Mouse (Mus musculus) telencephalon, adult 2 months (tissue): Measurements from ENCODE around the gene Zfp207.
"Not testable (repeated sequence)": the region's sequence is repeated elsewhere in the genome, so short reads cannot be mapped to it uniquely, and the experiment has no call there.

Experiments used
- DNase-seq: peaks from one replicate; pipeline ENCODE4 v3.0.0-alpha.2; 2011; ENCODE audit warnings: low read depth, low spot score

Gene Zfp207

GRCm38 (mm10) chr11:80383019-80383625 is at the start of gene Zfp207:
Zfp207 (plus strand) TSS chr11:80383279.
- peak; percentile 95 for DNase-seq

- no peak for DNase-seq
These were observed 47.3 kb upstream of the Zfp207 start for GRCm38 (mm10) chr11:80335609-80336350.

DNA sequence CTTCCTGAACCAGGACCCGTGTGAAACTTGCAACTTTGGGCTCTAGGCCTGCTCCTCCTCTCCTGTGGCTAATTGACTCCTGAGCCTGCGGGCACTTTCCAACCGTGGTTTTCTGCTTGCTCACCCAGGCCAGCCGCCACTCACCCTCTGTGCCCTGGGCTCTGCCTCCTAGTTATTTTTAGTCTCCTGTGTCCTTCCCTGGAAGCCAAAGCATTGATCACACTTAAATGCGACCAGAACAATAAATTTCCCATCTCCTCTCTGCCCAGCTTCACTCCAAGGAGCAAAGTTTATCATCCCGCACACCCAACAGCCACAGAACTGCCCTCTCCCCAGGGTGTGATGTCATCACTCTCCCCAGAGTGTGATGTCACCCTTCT is 46.7 kb upstream of the Zfp207 start:
- DNase-seq = no peak

DNA sequence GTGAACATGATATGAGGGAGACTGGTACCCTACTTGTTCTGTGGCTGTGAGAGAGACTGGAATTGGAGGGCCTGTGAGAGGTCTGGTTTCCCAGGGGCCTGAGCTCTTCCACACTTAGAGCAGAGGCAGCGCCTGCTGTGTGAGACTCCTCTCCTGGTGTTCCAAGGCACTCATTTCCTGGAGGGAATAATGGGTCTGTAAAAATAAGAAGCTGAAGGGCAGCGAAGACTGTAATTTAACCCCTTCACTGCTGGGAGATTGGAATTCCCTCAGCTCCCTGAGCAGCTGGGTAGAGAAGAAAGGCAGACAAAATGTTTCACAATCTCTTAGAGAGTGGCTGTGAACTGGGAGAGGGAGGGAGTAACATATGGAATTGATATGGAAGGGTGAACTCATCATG is 40.6 kb upstream of the Zfp207 start:
- no peak for DNase-seq

- peak; percentile 45 for DNase-seq
These were observed 31.1 kb upstream of the Zfp207 start for GRCm38 (mm10) chr11:80351832-80352430.

GRCm38 (mm10) chr11:80354832-80355231 is 28.2 kb upstream of the Zfp207 start:
- DNase-seq = no peak

DNA sequence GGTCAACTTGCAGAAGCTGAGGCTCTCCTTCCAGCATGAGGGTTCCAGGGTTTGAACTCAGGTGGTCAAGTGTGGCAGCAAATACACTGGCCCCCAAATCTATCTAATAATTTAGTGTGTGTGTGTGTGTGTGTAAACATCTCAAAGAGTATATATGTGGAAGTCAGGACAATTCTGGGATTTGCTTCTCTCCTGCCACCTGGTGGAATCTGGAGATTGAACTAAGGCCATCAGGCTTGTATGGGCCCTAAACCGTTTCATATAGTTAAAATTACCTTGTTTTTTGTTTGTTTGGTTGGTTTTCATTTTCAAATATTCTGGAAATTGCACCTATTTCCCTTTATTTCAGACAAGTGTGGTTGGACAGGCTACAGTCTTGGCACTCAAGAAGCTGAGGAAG is 14.1 kb upstream of the Zfp207 start:
- no peak for DNase-seq

- DNase-seq = no peak
These were observed 6.4 kb upstream of the Zfp207 start for GRCm38 (mm10) chr11:80376651-80377050.

GRCm38 (mm10) chr11:80377712-80378451 is 5.2 kb upstream of the Zfp207 start, which contains the start of gene 5730455P16Rik:
5730455P16Rik (minus strand) TSS chr11:80378034.
- peak; percentile 70 for DNase-seq

GRCm38 (mm10) chr11:80378452-80379068 is 4.5 kb upstream of the Zfp207 start:
- not testable (repeated sequence) for DNase-seq

GRCm38 (mm10) chr11:80379184-80379583 is 3.9 kb upstream of the Zfp207 start:
- DNase-seq = not testable (repeated sequence)

DNA sequence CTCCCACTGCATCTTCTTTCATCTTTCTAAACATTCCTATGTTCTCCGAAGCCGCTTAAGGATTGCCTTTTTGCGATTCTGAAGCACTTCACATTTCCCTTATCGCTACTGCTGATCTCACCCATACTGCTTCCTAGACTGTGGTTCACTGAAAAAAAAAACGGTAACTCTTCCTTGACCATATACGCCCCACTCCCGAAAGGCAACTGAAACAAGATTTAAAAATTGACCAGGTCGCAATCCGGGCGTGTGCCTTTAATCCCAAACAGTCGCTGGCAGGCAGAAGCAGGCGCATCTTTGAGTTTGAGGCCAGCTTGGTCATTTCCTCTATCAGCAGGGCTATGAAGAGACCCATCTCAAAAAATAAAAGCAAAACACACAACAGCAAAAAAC is 457 bp upstream of the Zfp207 start:
- DNase-seq = peak; percentile 33

DNA sequence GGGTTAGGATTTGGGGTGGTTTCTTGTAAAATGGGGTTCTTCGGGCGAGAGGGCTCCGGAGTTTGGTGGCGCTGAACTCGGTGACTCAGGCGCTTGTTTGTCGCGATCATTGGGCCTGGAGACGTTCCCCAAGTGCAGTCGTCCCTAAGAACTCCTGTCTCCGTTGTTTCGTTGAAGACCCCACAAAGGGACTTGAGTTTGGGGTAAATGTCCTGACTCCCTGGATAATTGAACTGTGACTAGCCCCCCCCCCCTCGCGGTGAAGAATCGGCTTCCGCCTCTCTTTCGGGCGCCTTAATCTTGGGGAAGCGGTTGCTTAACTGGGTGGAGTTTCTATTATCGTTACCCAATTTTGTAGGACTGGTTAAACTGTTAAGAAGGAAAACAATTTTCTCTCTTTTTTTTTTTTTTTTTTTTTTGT is 557 bp downstream of the Zfp207 start:
- no peak for DNase-seq

DNA sequence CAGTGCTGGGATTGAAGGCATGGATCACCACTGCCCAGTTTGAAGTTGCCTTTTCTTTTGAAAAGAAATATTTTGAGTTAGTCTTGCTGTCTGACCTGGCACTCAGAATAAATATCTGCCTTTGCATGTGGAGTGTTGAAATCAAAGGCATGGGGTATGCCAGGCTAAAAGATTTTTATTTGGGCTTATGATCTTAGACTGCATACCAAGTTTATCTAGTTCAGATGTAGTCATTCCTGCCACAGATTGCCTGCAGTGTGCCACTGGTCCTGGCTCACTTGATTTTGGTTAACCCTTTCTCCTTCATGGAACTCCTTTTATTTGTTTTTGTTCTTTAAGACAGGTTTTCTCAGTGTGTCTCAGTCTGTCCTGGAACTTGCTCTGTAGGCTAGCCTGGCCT is 1.4 kb downstream of the Zfp207 start:
- DNase-seq = no peak

GRCm38 (mm10) chr11:80385055-80385454 is 2.0 kb downstream of the Zfp207 start:
- no peak for DNase-seq

- no peak for DNase-seq
These were observed 3.7 kb downstream of the Zfp207 start for GRCm38 (mm10) chr11:80386790-80387189.

GRCm38 (mm10) chr11:80389885-80390284 is 6.8 kb downstream of the Zfp207 start:
- DNase-seq = no peak

DNA sequence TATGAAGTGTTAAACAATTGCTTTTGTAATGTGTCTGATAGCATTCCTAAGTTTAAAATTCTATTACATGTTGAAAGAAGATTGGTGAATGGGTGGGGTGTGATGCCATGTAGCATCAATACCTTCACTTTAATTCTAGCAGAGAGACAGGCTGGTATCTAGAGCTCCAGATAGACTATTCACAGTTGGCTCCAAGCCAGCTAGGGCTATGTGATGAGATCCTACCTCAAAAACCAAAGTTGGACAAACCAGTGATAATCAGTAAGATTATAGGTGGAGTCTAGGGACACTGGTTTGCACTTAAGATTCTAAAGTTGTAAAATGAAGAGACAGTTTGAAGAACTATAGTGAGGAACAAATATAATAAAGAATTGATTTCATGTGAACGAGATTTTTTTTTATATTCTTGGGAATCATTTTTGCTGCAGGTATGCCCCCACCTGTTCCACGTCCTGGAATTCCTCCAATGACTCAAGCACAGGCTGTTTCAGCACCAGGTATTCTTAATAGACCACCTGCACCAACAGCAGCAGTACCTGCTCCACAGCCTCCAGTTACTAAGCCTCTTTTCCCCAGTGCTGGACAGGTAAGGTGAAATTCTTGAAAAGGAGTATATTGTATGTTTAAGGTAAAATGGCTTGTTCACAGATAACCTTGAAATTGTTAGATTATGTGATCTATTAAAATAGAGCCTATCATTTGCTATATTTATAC is 8.5 kb downstream of the Zfp207 start:
- no peak for DNase-seq

- no peak for DNase-seq
These were observed 12.9 kb downstream of the Zfp207 start for GRCm38 (mm10) chr11:80395930-80396329.

DNA sequence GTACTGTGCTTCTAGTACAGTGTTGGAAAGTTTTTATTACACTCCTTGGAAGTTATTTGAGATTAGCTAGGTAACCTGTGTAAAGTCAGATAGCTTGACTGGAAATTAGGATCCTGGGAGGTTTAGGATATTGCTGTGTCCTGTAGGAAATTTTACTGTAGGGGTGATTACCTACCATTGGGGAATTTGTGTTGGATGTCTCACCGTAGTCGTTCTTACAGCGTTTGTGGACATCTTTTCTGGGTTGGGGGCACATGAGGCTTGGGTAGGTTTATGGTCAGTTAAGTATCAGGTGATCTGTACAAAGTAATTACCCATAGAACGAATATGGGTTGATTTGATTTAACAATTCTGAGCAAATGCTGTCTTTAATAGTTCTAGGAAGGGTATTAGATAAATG is 13.5 kb downstream of the Zfp207 start:
- DNase-seq = no peak

DNA sequence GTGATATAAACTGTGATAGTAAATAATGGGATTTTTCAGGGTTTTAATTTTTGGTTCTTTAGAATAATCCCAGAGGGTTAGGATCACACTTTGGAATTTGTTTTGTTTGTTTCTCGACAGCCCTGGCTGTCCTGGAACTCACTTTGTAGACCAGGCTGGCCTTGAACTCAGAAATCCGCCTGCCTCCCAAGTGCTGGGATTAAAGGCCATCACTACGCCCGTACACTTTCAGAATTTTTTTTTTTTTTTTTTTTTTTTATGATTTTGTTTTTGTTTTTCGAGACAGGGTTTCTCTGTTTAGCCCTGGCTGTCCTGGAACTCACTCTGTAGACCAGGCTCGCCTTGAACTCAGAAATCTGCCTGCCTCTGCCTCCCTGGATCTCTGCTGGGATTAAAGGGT is 24.8 kb downstream of the Zfp207 start:
- DNase-seq = not testable (repeated sequence)
